Mouse (Mus musculus): ENCODE data around the gene Ikbke. TPM values are rescaled to one million over a fixed set of nuclear protein-coding genes. Genes with fewer than 3 reads are reported as not detected.
"Not testable (repeated sequence)": the region's sequence is repeated elsewhere in the genome, so short reads cannot be mapped to it uniquely, and the experiment has no call there.

Gene Ikbke
- 13.4 and 13.8 TPM in 2 replicates for polyA plus RNA-seq (2012; rRNA removed)
- polyA plus RNA-seq (2014; fragmentation: Nextera tagmentation; extraction: Ambion mirVana), result 4.2 and 6.6 TPM in 2 replicates

DNA sequence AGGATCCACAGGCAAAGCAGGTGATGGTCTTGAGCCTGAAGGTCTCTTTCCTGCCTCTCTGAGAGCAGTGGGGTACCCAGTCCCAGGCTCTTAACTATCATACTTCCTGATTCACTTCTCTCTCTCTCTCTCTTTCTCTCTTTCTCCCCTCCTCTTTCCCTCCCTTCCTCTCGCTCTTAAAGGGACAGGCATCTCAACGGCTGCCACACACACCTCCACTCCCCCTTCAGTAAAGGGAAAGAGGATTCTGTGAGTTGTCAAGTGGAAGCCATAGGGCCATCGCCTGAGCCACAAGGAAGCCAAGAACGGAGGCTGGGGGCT lies at the start of gene Ikbke:
Ikbke (minus strand) TSS at position 151 of the 321 bp plus-strand sequence.
- 36% methylated on average over 4 of the region's 4 CpGs for WGBS
- Histone ChIP-seq H3K4me3 (replicated peaks; ENCODE audit: low read length) (peak within 1 kb of the TSS; percentile 38), H3K4me1 (ENCODE audit: control insufficient read depth, insufficient read depth, low read length) (peaks cover 8% of the 10 kb centered on the region; the same call in 1 of the 2 replicates), H3K9me3 (ENCODE audit: control insufficient read depth, low read length) (no peaks in the 10 kb centered on the region), H3K27ac (replicated peaks; ENCODE audit: low read depth, low read length) (no peak within 1 kb of the TSS; the same call in 1 of the 2 replicates), H3K36me3 (ENCODE audit: control insufficient read depth, insufficient read depth, low read length) (no peaks in the 10 kb centered on the region), H3K27me3 (ENCODE audit: control insufficient read depth, insufficient read depth, low read length) (no peaks in the 10 kb centered on the region), H3K4me2 (replicated peaks; ENCODE audit: low read depth, low read length, severe bottlenecking) (peak within 1 kb of the TSS; percentile 60), H3K9ac (ENCODE audit: low read depth, low read length, severe bottlenecking) (peak within 1 kb of the TSS; percentile 57)
- TF ChIP-seq POLR2A (IDR thresholded peaks at IDR 0.05; ENCODE audit: borderline replicate concordance, extremely low read depth, insufficient read depth, insufficient read length), result no peak
- ATAC-seq (ENCODE audit: low FRiP score, low read depth), result no peak
- no peak for DNase-seq (ENCODE audit: low spot score)

DNA sequence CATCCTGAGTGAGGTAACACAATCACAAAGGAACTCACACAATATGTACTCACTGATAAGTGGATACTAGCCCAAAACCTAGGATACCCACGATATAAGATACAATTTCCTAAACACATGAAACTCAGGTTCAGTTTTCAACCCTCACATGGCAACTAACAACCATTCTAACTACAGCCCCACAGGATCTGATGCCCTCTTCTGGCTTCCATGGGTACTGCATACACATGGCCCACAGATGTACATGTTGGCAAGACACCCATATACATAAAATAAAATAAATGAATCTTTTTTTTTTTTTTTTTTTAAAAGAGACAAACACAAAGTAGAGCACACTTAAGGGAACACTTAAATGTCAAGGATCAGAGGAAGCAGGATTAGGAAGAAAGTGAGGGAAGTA lies 49.7 kb upstream of the Ikbke start:
- ATAC-seq (ENCODE audit: low FRiP score, low read depth); H3K27me3 ChIP-seq (ENCODE audit: control insufficient read depth, insufficient read depth, low read length): not testable (repeated sequence)

DNA sequence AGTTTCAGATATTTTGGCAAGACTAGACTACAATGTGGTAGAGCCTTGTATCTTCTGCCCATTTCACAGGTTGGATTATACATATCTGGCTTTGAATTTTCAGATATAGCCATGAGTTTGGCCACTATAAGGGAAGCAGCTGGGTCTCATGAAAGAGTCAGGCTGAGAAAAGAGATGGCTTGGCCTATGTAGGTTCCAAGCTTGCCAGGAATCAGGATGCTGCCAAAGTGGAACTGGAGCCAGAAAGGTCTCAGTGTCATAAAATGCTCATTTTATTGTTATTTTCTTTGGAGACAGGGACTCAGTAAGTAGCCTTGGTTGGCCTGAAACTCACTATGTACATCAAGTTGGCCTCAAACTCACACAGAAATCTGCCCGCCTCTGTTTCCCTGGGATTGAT lies 47.8 kb upstream of the Ikbke start:
- H3K9ac ChIP-seq (ENCODE audit: low read depth, low read length, severe bottlenecking), result no peak overlapping the region
- H3K4me3 ChIP-seq (replicated peaks; ENCODE audit: low read length), result no peak overlapping the region
- WGBS, result 89% methylated on average over 1 of the region's 1 CpGs

More for the DNA sequence above, 49.7 kb upstream of the Ikbke start:
- peaks cover 42% of the 10 kb centered on the region for H3K36me3 ChIP-seq (ENCODE audit: control insufficient read depth, insufficient read depth, low read length)
- H3K4me2 ChIP-seq (replicated peaks; ENCODE audit: low read depth, low read length, severe bottlenecking); H3K9me3 ChIP-seq (ENCODE audit: control insufficient read depth, low read length); H3K9ac ChIP-seq (ENCODE audit: low read depth, low read length, severe bottlenecking); H3K4me3 ChIP-seq (replicated peaks; ENCODE audit: low read length); DNase-seq (ENCODE audit: low spot score); H3K27ac ChIP-seq (replicated peaks; ENCODE audit: low read depth, low read length); H3K4me1 ChIP-seq (ENCODE audit: control insufficient read depth, insufficient read depth, low read length): not testable (repeated sequence)
- 100% methylated on average over 1 of the region's 1 CpGs for WGBS

DNA sequence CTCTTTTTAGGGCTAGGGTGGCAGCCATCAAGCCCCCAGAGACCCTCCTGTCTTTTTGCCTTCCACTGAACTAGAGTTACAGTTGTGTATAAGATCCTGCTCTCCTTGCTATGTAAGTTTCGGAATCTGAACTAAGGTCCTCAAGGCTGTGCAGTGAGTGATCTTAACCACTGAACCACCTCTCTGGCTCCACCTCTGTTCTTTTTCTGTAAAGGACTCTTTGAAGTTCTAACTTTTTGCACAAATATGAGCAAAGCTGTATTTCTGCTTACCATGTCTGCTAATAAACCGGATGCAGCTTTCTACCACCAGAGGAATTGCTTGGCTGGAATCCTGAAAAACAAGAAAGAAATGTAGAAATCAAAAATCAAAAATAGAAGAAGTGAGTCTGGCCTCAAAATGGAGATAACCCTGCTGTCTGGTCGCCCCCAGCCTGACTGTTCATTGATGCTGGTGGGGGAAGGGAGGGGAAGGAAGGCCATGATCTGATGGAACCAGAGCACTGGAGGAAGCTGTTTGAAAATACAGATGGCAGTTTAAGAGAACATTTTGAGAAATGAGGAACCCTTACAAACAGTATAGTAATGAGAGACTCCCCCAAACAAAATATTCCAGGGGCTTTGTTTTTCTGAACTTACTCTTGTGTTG lies 45.5 kb upstream of the Ikbke start:
- Histone ChIP-seq H3K9me3 (ENCODE audit: control insufficient read depth, low read length) (no peaks in the 10 kb centered on the region), H3K9ac (ENCODE audit: low read depth, low read length, severe bottlenecking) (no peak overlapping the region), H3K27ac (replicated peaks; ENCODE audit: low read depth, low read length) (no peak overlapping the region), H3K4me2 (replicated peaks; ENCODE audit: low read depth, low read length, severe bottlenecking) (no peak overlapping the region), H3K4me3 (replicated peaks; ENCODE audit: low read length) (no peak overlapping the region), H3K4me1 (ENCODE audit: control insufficient read depth, insufficient read depth, low read length) (no peaks in the 10 kb centered on the region), H3K27me3 (ENCODE audit: control insufficient read depth, insufficient read depth, low read length) (no peaks in the 10 kb centered on the region), H3K36me3 (ENCODE audit: control insufficient read depth, insufficient read depth, low read length) (peaks cover 30% of the 10 kb centered on the region)
- DNase-seq (ENCODE audit: low spot score) (no peak), ATAC-seq (ENCODE audit: low FRiP score, low read depth) (no peak)
- TF ChIP-seq POLR2A (IDR thresholded peaks at IDR 0.05; ENCODE audit: borderline replicate concordance, extremely low read depth, insufficient read depth, insufficient read length), result no peak
- 93% methylated on average over 3 of the region's 3 CpGs for WGBS

More for the DNA sequence above, 47.8 kb upstream of the Ikbke start:
- Histone ChIP-seq H3K4me2 (replicated peaks; ENCODE audit: low read depth, low read length, severe bottlenecking) (no peak overlapping the region), H3K27me3 (ENCODE audit: control insufficient read depth, insufficient read depth, low read length) (no peaks in the 10 kb centered on the region), H3K4me1 (ENCODE audit: control insufficient read depth, insufficient read depth, low read length) (no peaks in the 10 kb centered on the region), H3K9me3 (ENCODE audit: control insufficient read depth, low read length) (no peaks in the 10 kb centered on the region), H3K27ac (replicated peaks; ENCODE audit: low read depth, low read length) (no peak overlapping the region), H3K36me3 (ENCODE audit: control insufficient read depth, insufficient read depth, low read length) (peaks cover 35% of the 10 kb centered on the region)
- no peak for TF ChIP-seq POLR2A (IDR thresholded peaks at IDR 0.05; ENCODE audit: borderline replicate concordance, extremely low read depth, insufficient read depth, insufficient read length)
- ATAC-seq (ENCODE audit: low FRiP score, low read depth) (no peak), DNase-seq (ENCODE audit: low spot score) (no peak)

DNA sequence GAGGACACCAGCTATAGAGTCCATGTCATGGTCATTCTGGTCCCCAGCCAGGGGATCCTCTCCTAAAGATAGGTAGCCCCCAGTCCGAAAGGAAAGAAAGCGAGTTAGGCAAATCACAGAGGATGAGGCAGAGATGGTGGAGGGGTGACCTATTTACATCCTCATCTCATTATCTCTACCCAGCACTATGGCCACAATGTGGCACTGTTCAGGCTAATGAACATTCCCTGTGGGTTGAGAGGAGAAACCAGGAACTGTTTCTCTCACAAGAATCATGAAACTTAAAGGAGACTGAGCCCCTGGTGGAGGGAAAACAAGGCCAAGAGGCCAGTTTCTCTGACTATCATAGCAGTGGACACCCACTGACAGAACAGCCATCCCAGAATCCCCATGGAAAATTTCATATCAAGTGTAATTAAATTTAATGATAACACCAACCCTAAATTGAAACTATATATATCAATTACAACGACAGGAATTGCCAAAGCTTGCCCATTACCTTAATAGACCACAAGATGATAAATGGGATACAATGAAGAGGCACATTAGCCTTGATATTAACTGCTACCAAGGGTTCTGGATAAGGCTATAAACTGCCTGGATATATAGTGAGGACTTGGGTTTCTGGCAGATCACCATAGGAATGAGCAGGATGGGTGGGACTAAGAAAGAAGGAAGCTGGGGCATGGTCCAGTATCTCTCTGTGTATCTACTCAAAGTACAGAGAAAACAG lies 40.4 kb upstream of the Ikbke start:
- ATAC-seq (ENCODE audit: low FRiP score, low read depth), result no peak
- 87% methylated on average over 3 of the region's 3 CpGs for WGBS
- no peaks in the 10 kb centered on the region for H3K4me1 ChIP-seq (ENCODE audit: control insufficient read depth, insufficient read depth, low read length)
- H3K9ac ChIP-seq (ENCODE audit: low read depth, low read length, severe bottlenecking), result no peak overlapping the region
- no peak overlapping the region for H3K27ac ChIP-seq (replicated peaks; ENCODE audit: low read depth, low read length)
- TF ChIP-seq POLR2A (IDR thresholded peaks at IDR 0.05; ENCODE audit: borderline replicate concordance, extremely low read depth, insufficient read depth, insufficient read length), result no peak
- H3K9me3 ChIP-seq (ENCODE audit: control insufficient read depth, low read length), result no peaks in the 10 kb centered on the region
- H3K4me2 ChIP-seq (replicated peaks; ENCODE audit: low read depth, low read length, severe bottlenecking), result no peak overlapping the region
- no peak overlapping the region for H3K4me3 ChIP-seq (replicated peaks; ENCODE audit: low read length)
- H3K36me3 ChIP-seq (ENCODE audit: control insufficient read depth, insufficient read depth, low read length), result peaks cover 54% of the 10 kb centered on the region
- DNase-seq (ENCODE audit: low spot score), result no peak
- H3K27me3 ChIP-seq (ENCODE audit: control insufficient read depth, insufficient read depth, low read length), result no peaks in the 10 kb centered on the region

Measured in limb, embryonic 14.5 days (tissue).